Mouse (Mus musculus) inflammation-experienced regulatory T-cells, adult 6 months (primary cell): ENCODE results near the gene Esp6. TPM values are rescaled to one million over a fixed set of nuclear protein-coding genes. Genes with fewer than 3 reads are reported as not detected.
"Not testable (repeated sequence)": the region's sequence is repeated elsewhere in the genome, so short reads cannot be mapped to it uniquely, and the experiment has no call there.

Source experiments
- ATAC-seq: one replicate; pipeline ENCODE4 v1.8.0; 2017
- polyA plus RNA-seq, 3 experiments: library from polyadenylated mRNA; unstranded; fragments of 100-300 nt; shearing (Covaris generic); gene quantifications; one replicate each; pipeline ENCODE4 v1.2.1; 2017

The Esp6 gene
- not detected for polyA plus RNA-seq

DNA sequence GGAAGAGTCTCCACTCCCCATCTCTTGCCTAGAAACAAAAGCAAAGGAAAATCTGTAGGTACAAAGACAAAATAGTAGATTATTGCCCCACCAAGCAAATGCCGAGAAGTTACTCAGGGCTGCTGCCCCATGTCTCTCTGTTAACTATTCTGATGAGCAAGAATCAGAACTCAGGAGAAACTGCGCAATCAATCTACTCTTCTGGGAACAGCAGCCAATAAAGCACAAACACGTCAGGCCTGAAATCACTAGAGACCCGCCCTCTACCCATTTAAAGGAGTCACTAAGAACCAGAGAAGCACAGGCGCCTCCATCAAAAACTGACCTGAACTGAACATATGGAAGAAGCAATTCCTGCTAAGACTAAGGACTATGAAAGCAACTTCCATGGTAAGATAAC lies at the start of gene Esp6:
Esp6 (plus strand) TSS at position 301 of the 400 bp plus-strand sequence.
- no peak for ATAC-seq

DNA sequence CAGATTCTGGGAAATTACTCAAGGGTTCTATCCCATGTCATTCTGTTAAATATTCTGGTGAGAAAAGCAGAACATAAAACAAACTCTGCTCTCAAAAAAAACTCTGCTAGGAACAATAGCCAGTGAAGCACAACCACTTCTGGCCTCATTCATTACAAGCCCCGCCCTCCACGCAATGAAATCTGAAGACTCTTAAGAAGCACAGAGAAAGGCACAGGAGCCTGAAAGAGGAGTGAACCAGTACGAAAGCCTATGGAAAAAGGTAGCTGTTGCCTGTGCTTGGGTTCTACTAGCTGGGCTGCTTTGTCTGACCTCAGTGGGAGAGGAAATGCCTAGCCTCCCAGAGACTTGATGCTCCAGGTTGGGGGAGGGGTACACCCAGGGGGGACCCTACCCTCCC lies 41.5 kb upstream of the Esp6 start, which contains the start of gene Esp8:
Esp8 (plus strand) TSS at position 205 of the 400 bp plus-strand sequence.
- no peak for ATAC-seq

DNA sequence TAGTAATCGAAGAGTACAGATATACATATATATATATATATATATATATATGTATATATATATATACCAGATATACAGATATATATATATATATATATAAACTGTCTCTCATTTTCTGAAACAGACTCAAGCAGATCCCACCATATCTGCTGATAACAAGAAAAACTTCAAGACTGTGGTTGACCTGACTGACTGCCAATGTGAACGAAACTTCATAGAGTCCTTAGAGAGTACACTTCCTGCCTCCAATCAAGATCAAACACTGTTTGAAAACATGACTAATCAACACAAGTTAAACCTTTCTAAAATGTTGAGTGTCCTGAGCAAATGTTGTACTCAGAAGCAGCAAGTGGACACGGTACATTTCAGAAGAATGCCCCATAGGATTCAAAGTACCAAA lies 31.5 kb upstream of the Esp6 start:
- ATAC-seq = no peak

GRCm38 (mm10) chr17:40531147-40531546 lies 30.2 kb upstream of the Esp6 start:
- no peak for ATAC-seq

DNA sequence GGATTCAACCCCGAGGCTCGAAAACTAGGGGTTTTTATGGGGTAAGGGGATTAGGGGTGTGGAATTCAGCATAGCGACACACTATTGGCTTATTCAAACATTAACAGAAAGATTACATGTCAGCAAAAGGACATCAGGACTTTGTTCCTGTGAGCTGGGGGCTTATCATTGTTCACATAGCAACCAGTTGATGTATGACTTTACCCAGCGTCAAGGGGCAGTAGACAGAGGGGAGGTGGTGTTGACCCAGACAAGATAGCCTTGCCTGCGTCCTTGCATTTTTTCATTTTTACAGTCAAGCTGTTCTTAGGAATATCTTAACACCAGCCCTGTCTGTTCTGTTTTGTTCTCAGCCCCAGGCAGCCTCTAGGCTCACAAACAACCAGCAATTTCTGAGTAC lies 14.3 kb upstream of the Esp6 start:
- not testable (repeated sequence) for ATAC-seq

DNA sequence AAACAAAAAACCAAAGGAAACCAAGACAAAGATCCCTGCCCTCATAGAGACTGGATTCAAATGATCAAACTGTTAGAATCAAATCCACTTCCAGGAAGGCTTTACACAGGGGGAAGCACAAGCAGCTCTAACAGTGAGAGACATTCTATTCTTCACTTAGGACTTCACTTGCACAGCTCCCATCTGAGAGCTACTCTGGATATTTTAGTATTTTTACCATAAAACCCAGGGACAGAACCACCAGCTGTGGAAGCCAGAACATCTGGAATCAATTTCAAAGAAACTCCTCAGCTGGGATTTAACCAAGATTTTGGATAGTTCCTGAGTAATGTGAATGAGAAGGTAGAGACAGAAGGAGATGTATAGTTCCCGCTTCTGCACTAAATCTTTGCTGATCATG lies 7.8 kb upstream of the Esp6 start:
- no peak for ATAC-seq

- ATAC-seq = not testable (repeated sequence)
Measured at GRCm38 (mm10) chr17:40583906-40584305, 22.6 kb downstream of the Esp6 start.

DNA sequence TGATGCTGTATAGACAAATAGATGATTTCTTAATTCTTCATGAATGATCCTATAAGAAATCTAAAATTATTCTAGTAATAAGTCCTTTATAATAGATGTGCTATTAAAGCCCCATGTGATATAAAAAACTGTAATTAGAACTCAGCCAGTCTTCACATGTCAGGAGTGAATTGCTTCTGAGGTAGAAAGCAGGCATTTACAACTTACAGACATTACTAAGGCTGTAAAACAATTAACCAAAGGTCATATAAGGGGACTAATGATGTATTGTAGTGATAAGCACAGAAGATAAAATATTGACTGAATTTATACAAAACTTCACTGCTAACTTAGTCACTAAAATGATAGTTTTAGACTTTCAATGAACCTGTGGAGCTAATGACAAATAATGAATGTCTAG lies 30.0 kb downstream of the Esp6 start:
- ATAC-seq = no peak

DNA sequence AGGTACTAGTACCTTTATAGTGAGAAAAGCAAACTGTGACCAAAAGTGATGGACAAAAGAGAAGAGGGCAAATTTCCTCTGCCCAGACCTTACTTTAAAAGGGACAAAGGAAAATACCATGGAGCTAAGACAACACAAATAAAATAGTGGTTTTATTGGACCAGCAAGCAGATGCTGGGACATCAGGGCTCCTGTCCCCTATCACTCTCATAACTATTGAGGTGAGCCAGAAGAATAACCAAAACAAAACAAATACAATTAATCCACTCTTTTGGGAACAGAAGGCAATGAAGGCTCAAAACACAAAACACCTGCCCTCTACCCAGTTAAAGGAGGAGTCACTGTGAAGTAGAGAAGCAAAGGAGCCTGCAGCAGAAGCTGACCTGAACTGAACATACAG lies 37.0 kb downstream of the Esp6 start, which contains the start of gene Esp4:
Esp4 (plus strand) TSS at position 301 of the 400 bp plus-strand sequence.
- no peak for ATAC-seq

Other genes with a start within 250 kb of the Esp6 start
- gene Crisp1, start 242.3 kb upstream of the Esp6 start, polyA plus RNA-seq = not detected
- not detected for gene Esp8, start 41.5 kb upstream of the Esp6 start, polyA plus RNA-seq
- not detected for gene Esp4, start 37.1 kb downstream of the Esp6 start, polyA plus RNA-seq
- gene Esp3, start 70.6 kb downstream of the Esp6 start, polyA plus RNA-seq = not detected
- gene Esp1, start 165.6 kb downstream of the Esp6 start, polyA plus RNA-seq = not detected
- not detected for gene Crisp2, start 245.5 kb downstream of the Esp6 start, polyA plus RNA-seq
- gene Rhag, start 249.6 kb downstream of the Esp6 start, polyA plus RNA-seq = not detected